Mouse (Mus musculus) midbrain, embryonic 14.5 days (tissue): ENCODE measurements around the gene 9530077C05Rik. TPM values are rescaled to one million over a fixed set of nuclear protein-coding genes. Genes with fewer than 3 reads are reported as not detected.
"Not testable (repeated sequence)": the region's sequence is repeated elsewhere in the genome, so short reads cannot be mapped to it uniquely, and the experiment has no call there.

Experiments used
- ATAC-seq: fragments of 200-750 bp; cut with Nextera tagmentation; 2 replicates; pipeline ENCODE4 v1.8.0; 2017; ENCODE audit warnings: moderate number of reproducible peaks, moderate library complexity; ENCODE audit not compliant: low FRiP score, low TSS enrichment
- DNase-seq: peaks from one replicate; pipeline ENCODE4 v3.0.0-alpha.2; 2015
- H3K27ac ChIP-seq: fragments of 300-500 bp; sonication (generic); replicated peaks from 2 replicates; pipeline ENCODE4 v1.5.1; 2014; ENCODE audit warnings: mild to moderate bottlenecking, low read depth, low read length, moderate library complexity
- H3K27me3 ChIP-seq: fragments of 300-500 bp; sonication (generic); 2 replicates; pipeline ENCODE4 v1.6.1; 2014; ENCODE audit warnings: low read length, control low read depth, mixed read lengths; ENCODE audit not compliant: control insufficient read depth, insufficient read depth
- H3K36me3 ChIP-seq: fragments of 300-500 bp; sonication (generic); 2 replicates; pipeline ENCODE4 v1.6.1; 2014; ENCODE audit warnings: low read length, control low read depth; ENCODE audit not compliant: control insufficient read depth, insufficient read depth
- H3K4me1 ChIP-seq: fragments of 300-500 bp; sonication (generic); 2 replicates; pipeline ENCODE4 v1.6.1; 2014; ENCODE audit warnings: mild to moderate bottlenecking, antibody characterized with exemption, low read length, control low read depth; ENCODE audit not compliant: control insufficient read depth, insufficient read depth
- H3K4me2 ChIP-seq: fragments of 300-500 bp; sonication (generic); 2 replicates; pipeline ENCODE4 v1.6.1; 2014; ENCODE audit warnings: mild to moderate bottlenecking, low read length, moderate library complexity
- H3K4me3 ChIP-seq: fragments of 300-500 bp; sonication (generic); replicated peaks from 2 replicates; pipeline ENCODE4 v1.5.1; 2014; ENCODE audit warnings: low read depth, low read length
- H3K9ac ChIP-seq: fragments of 300-500 bp; sonication (generic); replicated peaks from 2 replicates; pipeline ENCODE4 v1.6.1; 2014; ENCODE audit warnings: mild to moderate bottlenecking, low read length, moderate library complexity
- H3K9me3 ChIP-seq: fragments of 300-500 bp; sonication (generic); 2 replicates; pipeline ENCODE4 v1.6.1; 2016; ENCODE audit warnings: low read length, control low read depth, mixed read lengths; ENCODE audit not compliant: control insufficient read depth
- WGBS: fragments of 180-500 bp; shearing (Covaris S2); extraction: QIAGEN DNeasy Blood & Tissue Kit; methylation state at CpG from one replicate; pipeline ENCODE4 v1.1.7; 2014; 5-methylcytosine and 5-hydroxymethylcytosine counted together
- polyA plus RNA-seq: library from polyadenylated mRNA; unstranded; fragments of >200 nt; fragmentation: Nextera tagmentation; extraction: Ambion mirVana; gene quantifications from 2 replicates; pipeline ENCODE4 v1.2.1, GENCODE M21; 2014

Gene 9530077C05Rik
- polyA plus RNA-seq, 1 experiment from 2014 or later: 15.7 TPM

GRCm38 (mm10) chr9:22453990-22454389 is 42.7 kb downstream of the 9530077C05Rik start, which contains the start of gene Gm17545:
Gene Gm17545 (plus strand): TSS chr9:22454290.
- WGBS: 96% methylated on average over 8 of the region's 8 CpGs
- not testable (repeated sequence) for H3K27me3 ChIP-seq, ATAC-seq, DNase-seq, H3K4me1 ChIP-seq, H3K4me3 ChIP-seq, H3K27ac ChIP-seq, H3K9ac ChIP-seq, H3K9me3 ChIP-seq, H3K4me2 ChIP-seq
- H3K36me3 ChIP-seq: peaks cover 91% of the 10 kb centered on the region

GRCm38 (mm10) chr9:22455041-22455440 is 43.7 kb downstream of the 9530077C05Rik start:
- no peak overlapping the region for H3K27ac ChIP-seq
- H3K4me1 ChIP-seq: no peaks in the 10 kb centered on the region
- no peak for ATAC-seq
- no peak for DNase-seq
- H3K27me3 ChIP-seq: no peaks in the 10 kb centered on the region
- H3K36me3 ChIP-seq: peaks cover 83% of the 10 kb centered on the region
- no peaks in the 10 kb centered on the region for H3K9me3 ChIP-seq
- H3K4me3 ChIP-seq: no peak overlapping the region
- H3K4me2 ChIP-seq: no peak overlapping the region
- no peak overlapping the region for H3K9ac ChIP-seq

- no peak for ATAC-seq
- Histone ChIP-seq H3K36me3 (peaks cover 70% of the 10 kb centered on the region), H3K4me3 (no peak overlapping the region), H3K4me1 (no peaks in the 10 kb centered on the region), H3K27ac (no peak overlapping the region), H3K9me3 (no peaks in the 10 kb centered on the region), H3K9ac (no peak overlapping the region), H3K4me2 (no peak overlapping the region), H3K27me3 (no peaks in the 10 kb centered on the region)
- no peak for DNase-seq
- WGBS: 93% methylated on average over 11 of the region's 11 CpGs
These were observed 46.0 kb downstream of the 9530077C05Rik start for GRCm38 (mm10) chr9:22457142-22457835.

- Histone ChIP-seq H3K9ac (no peak overlapping the region), H3K4me3 (no peak overlapping the region), H3K9me3 (no peaks in the 10 kb centered on the region), H3K4me1 (0 out of 2 replicates have a peak, but pooled peaks cover 3% of the 10 kb centered on the region), H3K4me2 (no peak overlapping the region), H3K27me3 (no peaks in the 10 kb centered on the region), H3K36me3 (peaks cover 32% of the 10 kb centered on the region), H3K27ac (no peak overlapping the region)
- 92% methylated on average over 3 of the region's 3 CpGs for WGBS
- ATAC-seq (no peak), DNase-seq (no peak)
These were observed 50.6 kb downstream of the 9530077C05Rik start for GRCm38 (mm10) chr9:22461946-22462345.

- no peaks in the 10 kb centered on the region for H3K27me3 ChIP-seq
- H3K4me1 ChIP-seq: 0 out of 2 replicates have a peak, but pooled peaks cover 6% of the 10 kb centered on the region
- DNase-seq: no peak
- WGBS: 95% methylated on average over 5 of the region's 5 CpGs
- no peak for ATAC-seq
- H3K36me3 ChIP-seq: peaks cover 12% of the 10 kb centered on the region; the same call in 1 of the 2 replicates
- no peak overlapping the region for H3K4me3 ChIP-seq
- H3K9me3 ChIP-seq: no peaks in the 10 kb centered on the region
- H3K4me2 ChIP-seq: no peak overlapping the region
- H3K9ac ChIP-seq: no peak overlapping the region
- H3K27ac ChIP-seq: no peak overlapping the region
These were observed 54.9 kb downstream of the 9530077C05Rik start for GRCm38 (mm10) chr9:22466212-22466611.

- H3K4me1 ChIP-seq: 0 out of 2 replicates have a peak, but pooled peaks cover 6% of the 10 kb centered on the region
- DNase-seq (peak; percentile 66), ATAC-seq (peak; percentile 76)
- H3K9me3 ChIP-seq: no peaks in the 10 kb centered on the region
- under 1% methylated on average over 72 of the region's 73 CpGs for WGBS
- H3K4me3 ChIP-seq: peak overlapping the region; percentile 87
- H3K36me3 ChIP-seq: peaks cover 9% of the 10 kb centered on the region; the same call in 1 of the 2 replicates
- no peaks in the 10 kb centered on the region for H3K27me3 ChIP-seq
- peak overlapping the region; percentile 97 for H3K9ac ChIP-seq
- H3K4me2 ChIP-seq: peak overlapping the region; percentile 59
- peak overlapping the region; percentile 90 for H3K27ac ChIP-seq
These were observed 56.3 kb downstream of the 9530077C05Rik start for GRCm38 (mm10) chr9:22467371-22468169.

- H3K4me1 ChIP-seq: 0 out of 2 replicates have a peak, but pooled peaks cover 6% of the 10 kb centered on the region
- peaks cover 9% of the 10 kb centered on the region; the same call in 1 of the 2 replicates for H3K36me3 ChIP-seq
- no peaks in the 10 kb centered on the region for H3K9me3 ChIP-seq
- DNase-seq (peak; percentile 88), ATAC-seq (peak; percentile 90)
- H3K4me2 ChIP-seq: peak overlapping the region; percentile 59
- H3K27me3 ChIP-seq: no peaks in the 10 kb centered on the region
- peak overlapping the region; percentile 87 for H3K4me3 ChIP-seq
- peak overlapping the region; percentile 97 for H3K9ac ChIP-seq
- peak overlapping the region; percentile 90 for H3K27ac ChIP-seq
- 3% methylated on average over 43 of the region's 43 CpGs for WGBS
These were observed 57.0 kb downstream of the 9530077C05Rik start for GRCm38 (mm10) chr9:22468170-22468898.

- WGBS: 77% methylated on average over 8 of the region's 8 CpGs
These were observed 57.6 kb downstream of the 9530077C05Rik start for GRCm38 (mm10) chr9:22468899-22469259.

More at GRCm38 (mm10) chr9:22468899-22469259, 57.6 kb downstream of the 9530077C05Rik start:
- Histone ChIP-seq H3K4me2 (peak overlapping the region; percentile 59; the same call in 1 of the 2 replicates), H3K36me3 (peaks cover 9% of the 10 kb centered on the region; the same call in 1 of the 2 replicates), H3K27ac (no peak overlapping the region), H3K27me3 (no peaks in the 10 kb centered on the region), H3K9me3 (no peaks in the 10 kb centered on the region), H3K4me3 (no peak overlapping the region), H3K4me1 (0 out of 2 replicates have a peak, but pooled peaks cover 6% of the 10 kb centered on the region), H3K9ac (no peak overlapping the region; the same call in 1 of the 2 replicates)
- DNase-seq (no peak), ATAC-seq (no peak)
